ENCODE assay signal across 12 mouse cellular contexts in genomic region chr2:18025116-18025515, GRCm38 (mm10). TPM values are rescaled to one million over a fixed set of nuclear protein-coding genes. Genes with fewer than 3 reads are reported as not detected.
DNase-seq lines count a peak whose midpoint lies in the region; ATAC-seq lines count a peak whose summit lies in the region.
"Had no signal": no experiment of that assay in that cellular context is flagged by ENCODE, and none has a peak within 500 bp of the region (broad histone marks: within the 10 kb centered on the region; RNA-seq: fewer than 3 reads in every experiment).

No protein-coding gene starts in this region.

- no peak overlapping the region for H3K27ac ChIP-seq in heart, embryonic 14.5 days (replicated peaks in 1 of 2; ENCODE audit: control insufficient read depth in 1 of 2, insufficient read depth in 1 of 2, low read depth in 2 of 2, low read length in 2 of 2)
- H3K27ac ChIP-seq in forebrain, embryonic 13.5 days, result no peak overlapping the region; the same call in 1 of the 2 replicates
- no peak overlapping the region for H3K27ac ChIP-seq in liver, embryonic 12.5 days

- no peaks in the 10 kb centered on the region for H3K27me3 ChIP-seq in heart, embryonic 14.5 days (ENCODE audit: control insufficient read depth, insufficient read depth, low read length)
- no peaks in the 10 kb centered on the region for H3K27me3 ChIP-seq in forebrain, embryonic 13.5 days
- H3K27me3 ChIP-seq in liver, embryonic 12.5 days (replicated peaks), result peaks cover 45% of the 10 kb centered on the region

- peaks cover 0 to 2% of the 10 kb centered on the region in 2 experiments; a peak in 2 of 4 replicates for H3K4me1 ChIP-seq in heart, embryonic 14.5 days (ENCODE audit: control insufficient read depth in 2 of 2, insufficient read depth in 2 of 2, low read length in 2 of 2)
- H3K4me1 ChIP-seq in forebrain, embryonic 13.5 days, result peaks cover 44% of the 10 kb centered on the region
- H3K4me1 ChIP-seq in liver, embryonic 12.5 days, result peaks cover 37% of the 10 kb centered on the region

- H3K4me2 ChIP-seq in heart, embryonic 14.5 days (ENCODE audit: low read length), result peak overlapping the region; percentile 96
- peak overlapping the region; percentile 99 for H3K4me2 ChIP-seq in forebrain, embryonic 13.5 days
- peak overlapping the region; percentile 97 for H3K4me2 ChIP-seq in liver, embryonic 12.5 days

- 0 out of 2 replicates have a peak overlapping the region, but pooled peaks have one; percentile 96 for H3K9ac ChIP-seq in heart, embryonic 14.5 days (ENCODE audit: low read length)
- peak overlapping the region; percentile 94 for H3K9ac ChIP-seq in forebrain, embryonic 13.5 days
- H3K9ac ChIP-seq in liver, embryonic 12.5 days, result no peak overlapping the region

- ATAC-seq in heart, embryonic 14.5 days (ENCODE audit: insufficient number of reproducible peaks, insufficient read depth, low FRiP score, low read depth), result no peak
- no peak for ATAC-seq in forebrain, embryonic 13.5 days
- ATAC-seq in liver, embryonic 12.5 days, result no peak
- ATAC-seq: activated CD4-positive, CD25-positive, alpha-beta regulatory T cell, adult 4 months; inflammation-experienced regulatory T-cells, adult 6 months had no signal

- 57% methylated on average over 5 of the region's 5 CpGs for WGBS in heart, embryonic 14.5 days
- 11% methylated on average over 5 of the region's 5 CpGs for WGBS in forebrain, embryonic 13.5 days
- 44% methylated on average over 5 of the region's 5 CpGs for WGBS in liver, embryonic 12.5 days (ENCODE audit: insufficient replicate concordance)

- H3K4me3 ChIP-seq in heart, embryonic 14.5 days (ENCODE audit: control insufficient read depth in 1 of 2, insufficient read depth in 1 of 2, low read depth in 1 of 2, low read length in 2 of 2), result peak overlapping the region in 1 of 2 experiments; percentile 76; a peak in 2 of 4 replicates
- peak overlapping the region; percentile 60 for H3K4me3 ChIP-seq in forebrain, embryonic 13.5 days
- no peak overlapping the region; the same call in 1 of the 2 replicates for H3K4me3 ChIP-seq in liver, embryonic 12.5 days

- H3K9me3 ChIP-seq in heart, embryonic 14.5 days (ENCODE audit: control insufficient read depth, low read length), result no peaks in the 10 kb centered on the region
- H3K9me3 ChIP-seq in forebrain, embryonic 13.5 days (replicated peaks), result no peaks in the 10 kb centered on the region
- no peaks in the 10 kb centered on the region for H3K9me3 ChIP-seq in liver, embryonic 12.5 days (replicated peaks)

- DNase-seq in heart, adult 18-20 months, result no peak
- DNase-seq in ES-CJ7 (ENCODE audit: low read depth, low spot score), result peak; percentile 58
- no peak for DNase-seq in adrenal gland, adult 2 months
- no peak for DNase-seq in spleen, postnatal 10 days (ENCODE audit: low spot score in 2 of 2)
- DNase-seq in layer of hippocampus, postnatal 10 days (ENCODE audit: low spot score in 2 of 2), result no peak
- DNase-seq: cerebellum, adult 9-10 months had no signal

- H3K36me3 ChIP-seq in heart, embryonic 14.5 days (ENCODE audit: control insufficient read depth, insufficient read depth, low read length), result no peaks in the 10 kb centered on the region
- H3K36me3 ChIP-seq in forebrain, embryonic 13.5 days (ENCODE audit: poor library complexity, severe bottlenecking), result no peaks in the 10 kb centered on the region
- H3K36me3 ChIP-seq in liver, embryonic 12.5 days, result no peaks in the 10 kb centered on the region

RNA-seq across cellular contexts. Expression of gene A930004D18Rik, which starts 12.4 kb away (rescaled TPM):
- 5.8 and 8.9 TPM in 2 replicates for polyA plus RNA-seq in heart, embryonic 14.5 days (2014; fragmentation: Nextera tagmentation; extraction: Ambion mirVana)
- total RNA-seq in heart, adult 18-20 months (2021), result 1 to 10 TPM; 3.4 to 4.3 TPM
- polyA plus RNA-seq in forebrain, embryonic 13.5 days (2015; fragmentation: Nextera tagmentation; extraction: Ambion mirVana), result 16.2 and 20.3 TPM in 2 replicates
- 2.7 and 2.8 TPM in 2 replicates for polyA plus RNA-seq in liver, embryonic 12.5 days (2016; fragmentation: Nextera tagmentation; extraction: Ambion mirVana)
- 1 to 10 TPM in 1 of 2 experiments, under 1 TPM in 1; 0.92 to 3.3 TPM for total RNA-seq in adrenal gland, adult 2 months (2021)
- 0.42 and 0.70 TPM in 2 replicates for polyA plus RNA-seq in adrenal gland, adult 2 months (2012; rRNA removed)
- 1 to 10 TPM; 3.3 to 3.8 TPM for total RNA-seq in layer of hippocampus, postnatal 10 days (2021)

RNA-seq across cellular contexts. Expression of gene Skida1, which starts 23.7 kb away (rescaled TPM):
- polyA plus RNA-seq in heart, embryonic 14.5 days (2014; fragmentation: Nextera tagmentation; extraction: Ambion mirVana), result 4.7 and 6.4 TPM in 2 replicates
- total RNA-seq in heart, adult 18-20 months (2021), result 1 to 10 TPM; 2.0 to 2.2 TPM
- 17.2 and 17.9 TPM in 2 replicates for polyA plus RNA-seq in forebrain, embryonic 13.5 days (2015; fragmentation: Nextera tagmentation; extraction: Ambion mirVana)
- 1.0 and 1.2 TPM in 2 replicates for polyA plus RNA-seq in liver, embryonic 12.5 days (2016; fragmentation: Nextera tagmentation; extraction: Ambion mirVana)
- total RNA-seq in adrenal gland, adult 2 months (2021), result 1 to 10 TPM; 2.3 to 3.8 TPM
- 1.8 and 3.1 TPM in 2 replicates for polyA plus RNA-seq in adrenal gland, adult 2 months (2012; rRNA removed)
- total RNA-seq in layer of hippocampus, postnatal 10 days (2021), result 10 to 100 TPM; 12.7 to 14.8 TPM

RNA-seq across cellular contexts. Expression of gene H2al2a, which starts 28.4 kb away (rescaled TPM):
- not detected in 2 replicates for polyA plus RNA-seq in heart, embryonic 14.5 days (2014; fragmentation: Nextera tagmentation; extraction: Ambion mirVana)
- not detected for total RNA-seq in heart, adult 18-20 months (2021)
- polyA plus RNA-seq in forebrain, embryonic 13.5 days (2015; fragmentation: Nextera tagmentation; extraction: Ambion mirVana), result not detected in 2 replicates
- not detected in 2 replicates for polyA plus RNA-seq in liver, embryonic 12.5 days (2016; fragmentation: Nextera tagmentation; extraction: Ambion mirVana)
- total RNA-seq in adrenal gland, adult 2 months (2021), result not detected
- not detected in 2 replicates for polyA plus RNA-seq in adrenal gland, adult 2 months (2012; rRNA removed)
- total RNA-seq in layer of hippocampus, postnatal 10 days (2021), result not detected
- total RNA-seq: liver, adult 2 months had no signal
- polyA plus RNA-seq: activated CD4-positive, CD25-positive, alpha-beta regulatory T cell, adult 4 months; inflammation-experienced regulatory T-cells, adult 6 months; liver, adult 2 months had no signal

RNA-seq across cellular contexts. Expression of gene Mllt10, which starts 29.9 kb away (rescaled TPM):
- polyA plus RNA-seq in heart, embryonic 14.5 days (2014; fragmentation: Nextera tagmentation; extraction: Ambion mirVana), result 24.4 and 27.1 TPM in 2 replicates
- 10 to 100 TPM; 31.0 to 33.4 TPM for total RNA-seq in heart, adult 18-20 months (2021)
- polyA plus RNA-seq in forebrain, embryonic 13.5 days (2015; fragmentation: Nextera tagmentation; extraction: Ambion mirVana), result 73.5 and 75.3 TPM in 2 replicates
- 39.2 and 40.1 TPM in 2 replicates for polyA plus RNA-seq in liver, embryonic 12.5 days (2016; fragmentation: Nextera tagmentation; extraction: Ambion mirVana)
- total RNA-seq in adrenal gland, adult 2 months (2021), result 10 to 100 TPM; 42.8 to 44.6 TPM
- 22.6 and 23.2 TPM in 2 replicates for polyA plus RNA-seq in adrenal gland, adult 2 months (2012; rRNA removed)
- 10 to 100 TPM; 48.8 to 58.2 TPM for total RNA-seq in layer of hippocampus, postnatal 10 days (2021)
